Comparison of ENCODE assay signal across 11 mouse cellular contexts in genomic region chr1:168393456-168393855, GRCm38 (mm10). TPM values are rescaled to one million over a fixed set of nuclear protein-coding genes. Genes with fewer than 3 reads are reported as not detected.
DNase-seq lines count a peak whose midpoint lies in the region; ATAC-seq and TF ChIP-seq lines count a peak whose summit lies in the region.
"Had no signal": no experiment of that assay in that cellular context is flagged by ENCODE, and none has a peak within 500 bp of the region (broad histone marks: within the 10 kb centered on the region; RNA-seq: fewer than 3 reads in every experiment).

No protein-coding gene starts in this region.

- ATAC-seq in hindbrain, embryonic 14.5 days (ENCODE audit: low FRiP score), result no peak
- peak; percentile 40 for ATAC-seq in lung, postnatal 0 days
- no peak for ATAC-seq in forebrain, embryonic 16.5 days
- no peak for ATAC-seq in stomach, embryonic 15.5 days (ENCODE audit: insufficient read depth, low FRiP score, low read depth)

- H3K27me3 ChIP-seq in hindbrain, embryonic 10.5 days (ENCODE audit: insufficient read depth, poor library complexity, severe bottlenecking), result no peaks in the 10 kb centered on the region
- no peaks in the 10 kb centered on the region for H3K27me3 ChIP-seq in hindbrain, embryonic 14.5 days (ENCODE audit: control insufficient read depth, insufficient read depth, low read length)
- H3K27me3 ChIP-seq in lung, postnatal 0 days (replicated peaks; ENCODE audit: insufficient read depth, low read length), result no peaks in the 10 kb centered on the region
- H3K27me3 ChIP-seq in forebrain, embryonic 16.5 days (replicated peaks; ENCODE audit: control insufficient read depth, insufficient read depth, low read length), result no peaks in the 10 kb centered on the region
- no peaks in the 10 kb centered on the region for H3K27me3 ChIP-seq in stomach, embryonic 15.5 days (replicated peaks)
- H3K27me3 ChIP-seq: CH12.LX had no signal

- 74% methylated on average over 4 of the region's 4 CpGs for WGBS in hindbrain, embryonic 10.5 days
- 71% methylated on average over 4 of the region's 4 CpGs for WGBS in hindbrain, embryonic 14.5 days
- WGBS in lung, postnatal 0 days, result 40% methylated on average over 4 of the region's 4 CpGs
- WGBS in forebrain, embryonic 16.5 days, result 40% methylated on average over 4 of the region's 4 CpGs
- 31% methylated on average over 4 of the region's 4 CpGs for WGBS in stomach, embryonic 15.5 days

- DNase-seq in hindbrain, embryonic 10.5 days (ENCODE audit: low spot score), result no peak
- DNase-seq in hindbrain, embryonic 14.5 days (ENCODE audit: low spot score), result no peak
- DNase-seq in lung, postnatal 0 days (ENCODE audit: low spot score), result peak; percentile 72
- DNase-seq in lung, adult 18-20 months, result no peak
- no peak for DNase-seq in left cerebral cortex, adult 9 months (ENCODE audit: low spot score in 2 of 2)
- no peak for DNase-seq in left cerebral cortex, adult 8-10 months (ENCODE audit: low spot score in 2 of 2)
- DNase-seq: gastrocnemius, postnatal 14 days had no signal

- H3K9me3 ChIP-seq in hindbrain, embryonic 10.5 days, result no peaks in the 10 kb centered on the region
- no peaks in the 10 kb centered on the region for H3K9me3 ChIP-seq in hindbrain, embryonic 14.5 days (ENCODE audit: control insufficient read depth, low read length)
- no peaks in the 10 kb centered on the region for H3K9me3 ChIP-seq in lung, postnatal 0 days (ENCODE audit: low read length)
- no peaks in the 10 kb centered on the region for H3K9me3 ChIP-seq in forebrain, embryonic 16.5 days (ENCODE audit: control insufficient read depth, low read length)
- H3K9me3 ChIP-seq in stomach, embryonic 15.5 days, result no peaks in the 10 kb centered on the region
- H3K9me3 ChIP-seq: limb, embryonic 13.5 days had no signal

- TF ChIP-seq CTCF in lung, postnatal 0 days (IDR thresholded peaks at IDR 0.05), result no peak

- peak overlapping the region; percentile 57; the same call in 1 of the 2 replicates for H3K27ac ChIP-seq in hindbrain, embryonic 10.5 days
- no peak overlapping the region for H3K27ac ChIP-seq in hindbrain, embryonic 14.5 days
- H3K27ac ChIP-seq in lung, postnatal 0 days (ENCODE audit: low read length), result 0 out of 2 replicates have a peak overlapping the region, but pooled peaks have one; percentile 11
- H3K27ac ChIP-seq in forebrain, embryonic 16.5 days (ENCODE audit: low read length), result peak overlapping the region; percentile 29
- peak overlapping the region; percentile 76 for H3K27ac ChIP-seq in stomach, embryonic 15.5 days
- H3K27ac ChIP-seq: limb, embryonic 13.5 days had no signal

- TF ChIP-seq EP300 in lung, postnatal 0 days (IDR thresholded peaks at IDR 0.05), result no peak

- H3K9ac ChIP-seq in hindbrain, embryonic 14.5 days, result no peak overlapping the region
- H3K9ac ChIP-seq in lung, postnatal 0 days (replicated peaks; ENCODE audit: low read depth), result no peak overlapping the region
- no peak overlapping the region for H3K9ac ChIP-seq in forebrain, embryonic 16.5 days (replicated peaks; ENCODE audit: low read depth, low read length)
- no peak overlapping the region for H3K9ac ChIP-seq in stomach, embryonic 15.5 days
- H3K9ac ChIP-seq: limb, embryonic 13.5 days had no signal

- H3K4me2 ChIP-seq in hindbrain, embryonic 14.5 days (replicated peaks), result no peak overlapping the region
- H3K4me2 ChIP-seq in lung, postnatal 0 days (replicated peaks; ENCODE audit: low read depth, low read length), result no peak overlapping the region
- H3K4me2 ChIP-seq in forebrain, embryonic 16.5 days (ENCODE audit: low read length), result no peak overlapping the region
- H3K4me2 ChIP-seq in stomach, embryonic 15.5 days, result no peak overlapping the region
- H3K4me2 ChIP-seq: limb, embryonic 13.5 days had no signal

- H3K4me1 ChIP-seq in hindbrain, embryonic 10.5 days (replicated peaks), result peaks cover 42% of the 10 kb centered on the region
- H3K4me1 ChIP-seq in hindbrain, embryonic 14.5 days (replicated peaks; ENCODE audit: control insufficient read depth, insufficient read depth, low read length), result peaks cover 32% of the 10 kb centered on the region
- H3K4me1 ChIP-seq in lung, postnatal 0 days (ENCODE audit: insufficient read depth, low read depth, low read length), result peaks cover 22% of the 10 kb centered on the region
- H3K4me1 ChIP-seq in forebrain, embryonic 16.5 days (replicated peaks; ENCODE audit: control insufficient read depth, insufficient read depth, low read length), result peaks cover 63% of the 10 kb centered on the region
- H3K4me1 ChIP-seq in stomach, embryonic 15.5 days, result peaks cover 23% of the 10 kb centered on the region

- H3K4me3 ChIP-seq in hindbrain, embryonic 10.5 days, result no peak overlapping the region
- no peak overlapping the region for H3K4me3 ChIP-seq in hindbrain, embryonic 14.5 days (replicated peaks; ENCODE audit: low read length)
- H3K4me3 ChIP-seq in lung, postnatal 0 days (ENCODE audit: low read depth, low read length), result no peak overlapping the region
- H3K4me3 ChIP-seq in forebrain, embryonic 16.5 days (replicated peaks; ENCODE audit: low read length), result no peak overlapping the region
- no peak overlapping the region for H3K4me3 ChIP-seq in stomach, embryonic 15.5 days (replicated peaks)
- H3K4me3 ChIP-seq: limb, embryonic 13.5 days had no signal

- H3K36me3 ChIP-seq in hindbrain, embryonic 10.5 days, result peaks cover 53% of the 10 kb centered on the region
- no peaks in the 10 kb centered on the region for H3K36me3 ChIP-seq in hindbrain, embryonic 14.5 days (replicated peaks; ENCODE audit: control insufficient read depth, insufficient read depth)
- no peaks in the 10 kb centered on the region for H3K36me3 ChIP-seq in lung, postnatal 0 days (ENCODE audit: insufficient read depth, low read length)
- H3K36me3 ChIP-seq in forebrain, embryonic 16.5 days (ENCODE audit: control insufficient read depth, insufficient read depth), result peaks cover 2% of the 10 kb centered on the region; the same call in 1 of the 2 replicates
- H3K36me3 ChIP-seq in stomach, embryonic 15.5 days, result no peaks in the 10 kb centered on the region; the same call in 1 of the 2 replicates

RNA-seq across cellular contexts. Expression of gene Pbx1, which starts 38.6 kb away (rescaled TPM):
- 34.4 and 35.4 TPM in 2 replicates for polyA plus RNA-seq in hindbrain, embryonic 10.5 days (2016; fragmentation: Nextera tagmentation; extraction: Ambion mirVana)
- polyA plus RNA-seq in hindbrain, embryonic 14.5 days (2014; fragmentation: Nextera tagmentation; extraction: Ambion mirVana), result 46.3 and 48.6 TPM in 2 replicates
- polyA plus RNA-seq in lung, postnatal 0 days (2015; fragmentation: Nextera tagmentation; extraction: Ambion mirVana), result 23.9 and 32.5 TPM in 2 replicates
- 82.9 and 91.2 TPM in 2 replicates for polyA plus RNA-seq in forebrain, embryonic 16.5 days (2015; fragmentation: Nextera tagmentation; extraction: Ambion mirVana)
- 35.1 and 36.2 TPM in 2 replicates for polyA plus RNA-seq in stomach, embryonic 15.5 days (2015; fragmentation: Nextera tagmentation; extraction: Ambion mirVana)
- total RNA-seq in left cerebral cortex, adult 8-10 months (2022), result 100 to 1,000 TPM; 136 to 166 (median 145) TPM
- total RNA-seq: CH12.LX had no signal
